Mouse (Mus musculus): ENCODE data around the gene Rfx5. TPM values are rescaled to one million over a fixed set of nuclear protein-coding genes. Genes with fewer than 3 reads are reported as not detected.
"Not testable (repeated sequence)": the region's sequence is repeated elsewhere in the genome, so short reads cannot be mapped to it uniquely, and the experiment has no call there.

Rfx5 gene
- polyA plus RNA-seq, 1 experiment, result 0.45 TPM

- H3K4me3 ChIP-seq (replicated peaks); H3K27me3 ChIP-seq (replicated peaks); H3K9me3 ChIP-seq: not testable (repeated sequence)
- peaks cover 21% of the 10 kb centered on the region for H3K4me1 ChIP-seq
- peaks cover 11% of the 10 kb centered on the region for H3K36me3 ChIP-seq (replicated peaks; ENCODE audit: low read length)
Observed at GRCm38 (mm10) chr3:94942211-94942967, 11.5 kb upstream of the Rfx5 start.

DNA sequence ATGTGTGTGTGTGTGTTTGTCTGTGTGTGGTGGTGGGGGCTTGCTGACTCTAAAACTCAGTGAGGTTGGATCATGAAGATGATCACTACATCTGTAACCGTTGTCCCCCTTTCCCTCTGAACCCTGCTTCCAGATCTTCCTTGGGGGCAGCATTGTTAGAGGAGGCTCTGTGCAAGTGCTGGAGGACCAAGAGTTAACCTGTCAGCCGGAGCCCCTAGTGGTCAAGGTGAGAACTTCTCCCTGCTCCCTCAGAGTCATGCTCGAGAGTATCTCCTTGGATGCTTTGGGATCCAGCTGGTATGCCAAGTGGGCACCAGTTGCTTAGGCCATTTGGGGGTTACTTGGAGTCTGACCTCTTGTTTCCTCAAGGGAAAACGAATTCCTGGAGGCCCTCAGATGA is 10.2 kb upstream of the Rfx5 start:
- H3K27me3 ChIP-seq (replicated peaks); H3K4me3 ChIP-seq (replicated peaks); H3K9me3 ChIP-seq; H3K36me3 ChIP-seq (replicated peaks; ENCODE audit: low read length): not testable (repeated sequence)
- H3K4me1 ChIP-seq, result peaks cover 25% of the 10 kb centered on the region

GRCm38 (mm10) chr3:94948066-94948614 is 5.7 kb upstream of the Rfx5 start:
- H3K4me3 ChIP-seq (replicated peaks), result no peak overlapping the region
- H3K36me3 ChIP-seq (replicated peaks; ENCODE audit: low read length), result no peaks in the 10 kb centered on the region
- H3K4me1 ChIP-seq, result peaks cover 45% of the 10 kb centered on the region
- no peaks in the 10 kb centered on the region for H3K27me3 ChIP-seq (replicated peaks)
- TF ChIP-seq FLI1 (IDR thresholded peaks at IDR 0.05; ENCODE audit: low read length) (no peak), GATA1 (IDR thresholded peaks at IDR 0.05; ENCODE audit: borderline replicate concordance, low read length) (no peak)
- 0 out of 2 replicates have a peak, but pooled peaks cover 3% of the 10 kb centered on the region for H3K9me3 ChIP-seq

DNA sequence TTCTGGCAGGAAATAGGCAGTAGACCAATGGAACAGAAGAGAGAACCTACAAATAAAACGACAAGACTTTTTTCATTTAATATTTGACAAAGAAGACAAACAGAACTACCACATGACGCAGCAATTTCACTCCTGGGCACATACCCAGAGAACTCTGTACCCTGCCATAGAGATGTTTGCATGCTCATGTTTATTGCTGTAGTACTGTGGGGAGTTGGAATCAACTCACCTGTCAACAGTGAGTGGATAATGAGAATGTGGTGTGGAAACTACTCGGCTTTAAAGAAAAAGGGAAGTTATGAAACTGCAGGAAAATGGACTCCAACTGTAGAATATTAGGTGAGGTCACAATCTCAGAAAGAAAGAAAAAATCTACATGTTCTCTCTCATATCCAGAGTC is 4.2 kb upstream of the Rfx5 start:
- Histone ChIP-seq H3K4me3 (replicated peaks) (peak overlapping the region; percentile 11), H3K27me3 (replicated peaks) (no peaks in the 10 kb centered on the region), H3K36me3 (replicated peaks; ENCODE audit: low read length) (no peaks in the 10 kb centered on the region), H3K9me3 (0 out of 2 replicates have a peak, but pooled peaks cover 3% of the 10 kb centered on the region), H3K4me1 (peaks cover 37% of the 10 kb centered on the region)
- TF ChIP-seq FLI1 (IDR thresholded peaks at IDR 0.05; ENCODE audit: low read length), result no peak
- no peak for TF ChIP-seq GATA1 (IDR thresholded peaks at IDR 0.05; ENCODE audit: borderline replicate concordance, low read length)

DNA sequence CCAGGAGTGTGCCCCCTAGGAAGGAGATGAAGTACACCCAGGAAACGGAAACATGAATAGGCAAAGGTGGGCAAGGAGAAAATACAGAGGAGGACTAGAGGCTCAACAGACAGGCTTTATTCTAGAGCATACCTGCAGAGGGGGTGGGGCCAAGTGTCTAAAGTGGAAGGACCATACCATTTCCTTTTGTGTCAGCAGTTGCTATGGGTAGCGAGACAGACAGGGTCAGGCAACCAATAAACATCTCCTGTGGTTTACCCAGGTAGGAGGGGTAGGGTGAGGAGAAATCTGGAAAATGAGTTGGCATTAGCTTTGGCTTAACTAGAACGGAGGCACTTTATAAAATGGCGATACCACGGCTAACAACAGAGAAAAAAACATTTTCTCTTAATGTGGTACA is 1.1 kb upstream of the Rfx5 start:
- Histone ChIP-seq H3K4me3 (replicated peaks) (no peak overlapping the region), H3K4me1 (peaks cover 36% of the 10 kb centered on the region)

DNA sequence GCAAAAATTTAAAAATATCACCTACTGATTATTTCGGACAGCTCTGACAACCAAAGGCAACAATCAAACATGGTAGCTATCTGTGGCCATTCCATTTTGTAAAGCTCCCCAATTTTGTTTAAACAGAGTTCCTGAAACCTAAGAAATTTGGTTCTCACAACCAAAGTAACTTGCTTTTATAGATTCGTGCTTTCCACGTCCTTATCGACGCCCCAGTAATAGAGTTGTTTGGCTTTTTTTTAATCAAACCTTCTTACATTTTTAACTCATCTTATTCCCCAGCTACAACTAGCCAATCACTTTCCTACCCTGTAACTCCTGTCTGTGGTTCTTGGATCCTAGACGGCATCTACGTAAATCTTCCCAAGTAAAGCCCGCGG is 501 bp upstream of the Rfx5 start:
- Histone ChIP-seq H3K27me3 (replicated peaks) (no peaks in the 10 kb centered on the region), H3K9me3 (0 out of 2 replicates have a peak, but pooled peaks cover 3% of the 10 kb centered on the region), H3K4me3 (replicated peaks) (peak overlapping the region; percentile 95), H3K36me3 (replicated peaks; ENCODE audit: low read length) (peaks cover 33% of the 10 kb centered on the region), H3K4me1 (peaks cover 40% of the 10 kb centered on the region)
- no peak for TF ChIP-seq FLI1 (IDR thresholded peaks at IDR 0.05; ENCODE audit: low read length)
- no peak for TF ChIP-seq GATA1 (IDR thresholded peaks at IDR 0.05; ENCODE audit: borderline replicate concordance, low read length)

More for the DNA sequence above, 1.1 kb upstream of the Rfx5 start:
- TF ChIP-seq FLI1 (IDR thresholded peaks at IDR 0.05; ENCODE audit: low read length) (no peak), GATA1 (IDR thresholded peaks at IDR 0.05; ENCODE audit: borderline replicate concordance, low read length) (no peak)
- Histone ChIP-seq H3K36me3 (replicated peaks; ENCODE audit: low read length) (peaks cover 27% of the 10 kb centered on the region), H3K27me3 (replicated peaks) (no peaks in the 10 kb centered on the region), H3K9me3 (0 out of 2 replicates have a peak, but pooled peaks cover 3% of the 10 kb centered on the region)

- Histone ChIP-seq H3K27me3 (replicated peaks) (no peaks in the 10 kb centered on the region), H3K4me3 (replicated peaks) (no peak overlapping the region), H3K9me3 (no peaks in the 10 kb centered on the region), H3K4me1 (peaks cover 27% of the 10 kb centered on the region), H3K36me3 (replicated peaks; ENCODE audit: low read length) (peaks cover 45% of the 10 kb centered on the region)
- TF ChIP-seq FLI1 (IDR thresholded peaks at IDR 0.05; ENCODE audit: low read length) (no peak), GATA1 (IDR thresholded peaks at IDR 0.05; ENCODE audit: borderline replicate concordance, low read length) (no peak)
Observed at GRCm38 (mm10) chr3:94958295-94958694, 4.4 kb downstream of the Rfx5 start.

DNA sequence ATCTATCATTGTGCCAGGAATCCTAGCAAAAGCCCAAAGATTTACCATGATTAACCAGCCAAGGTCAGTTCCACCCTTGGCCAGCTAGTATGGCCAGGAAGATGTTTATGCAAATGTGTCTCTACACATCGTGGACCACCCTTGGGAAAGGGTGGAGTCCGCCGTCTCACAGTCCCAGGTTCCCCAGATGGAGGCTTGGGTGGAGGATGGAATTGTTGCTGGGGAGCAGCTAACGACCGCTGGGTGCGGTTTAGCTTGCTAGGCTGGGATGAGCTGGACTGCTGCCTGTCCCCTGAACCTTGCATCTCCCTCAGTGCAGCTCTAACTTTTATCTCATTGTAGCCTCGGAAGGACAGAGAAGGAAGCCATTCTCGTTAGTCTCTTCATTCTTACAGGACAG is 6.0 kb downstream of the Rfx5 start:
- Histone ChIP-seq H3K36me3 (replicated peaks; ENCODE audit: low read length) (peaks cover 45% of the 10 kb centered on the region), H3K4me3 (replicated peaks) (no peak overlapping the region), H3K9me3 (no peaks in the 10 kb centered on the region), H3K4me1 (peaks cover 24% of the 10 kb centered on the region), H3K27me3 (replicated peaks) (no peaks in the 10 kb centered on the region)
- TF ChIP-seq GATA1 (IDR thresholded peaks at IDR 0.05; ENCODE audit: borderline replicate concordance, low read length), result no peak

DNA sequence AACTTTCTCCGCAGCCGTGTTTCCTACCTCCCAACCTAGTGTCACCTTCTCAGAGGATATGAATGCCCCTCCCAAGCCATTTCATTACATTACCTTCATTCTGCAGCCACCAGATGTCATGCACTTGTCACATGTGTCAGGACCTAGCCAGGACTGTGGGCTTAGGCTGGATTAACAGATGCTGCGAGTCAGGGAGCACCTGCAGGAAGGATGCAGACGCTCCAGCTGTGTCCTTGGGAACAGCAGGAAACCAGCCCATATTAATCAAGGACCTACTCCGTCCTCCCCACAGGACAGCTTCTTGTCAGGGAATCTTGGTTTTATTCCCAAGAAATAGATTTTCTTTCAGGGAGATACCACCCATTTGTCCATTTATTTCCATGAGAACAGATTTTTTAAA is 6.4 kb downstream of the Rfx5 start:
- no peak overlapping the region for H3K4me3 ChIP-seq (replicated peaks)
- TF ChIP-seq GATA1 (IDR thresholded peaks at IDR 0.05; ENCODE audit: borderline replicate concordance, low read length), result no peak
- TF ChIP-seq FLI1 (IDR thresholded peaks at IDR 0.05; ENCODE audit: low read length), result no peak
- peaks cover 19% of the 10 kb centered on the region for H3K4me1 ChIP-seq
- H3K9me3 ChIP-seq, result no peaks in the 10 kb centered on the region
- H3K27me3 ChIP-seq (replicated peaks), result no peaks in the 10 kb centered on the region
- peaks cover 43% of the 10 kb centered on the region for H3K36me3 ChIP-seq (replicated peaks; ENCODE audit: low read length)

DNA sequence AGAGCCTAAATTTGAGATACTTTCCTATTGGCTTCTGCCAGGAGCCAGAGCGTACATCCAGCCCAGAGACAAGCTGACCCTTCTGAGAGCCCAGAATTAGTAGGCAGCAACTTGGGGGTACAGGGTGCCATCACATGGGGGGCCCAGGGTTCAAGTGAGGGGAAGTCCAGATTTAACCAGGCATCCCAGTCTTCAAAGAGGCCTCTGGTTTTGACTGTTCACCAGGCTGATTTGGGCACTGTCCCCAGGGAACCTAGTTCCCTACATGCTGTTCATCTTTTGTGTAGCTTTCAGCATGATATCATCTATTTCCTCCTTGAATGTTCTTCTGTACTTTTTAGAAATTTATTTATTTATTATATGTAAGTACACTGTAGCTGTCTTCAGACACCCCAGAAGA is 11.1 kb downstream of the Rfx5 start:
- H3K4me3 ChIP-seq (replicated peaks), result no peak overlapping the region
- peaks cover 3% of the 10 kb centered on the region for H3K27me3 ChIP-seq (replicated peaks)
- no peaks in the 10 kb centered on the region for H3K9me3 ChIP-seq
- peaks cover 7% of the 10 kb centered on the region; the same call in 1 of the 2 replicates for H3K4me1 ChIP-seq
- no peaks in the 10 kb centered on the region for H3K36me3 ChIP-seq (replicated peaks; ENCODE audit: low read length)
- TF ChIP-seq FLI1 (IDR thresholded peaks at IDR 0.05; ENCODE audit: low read length), result no peak
- no peak for TF ChIP-seq GATA1 (IDR thresholded peaks at IDR 0.05; ENCODE audit: borderline replicate concordance, low read length)

Data from megakaryocyte, embryonic 14.5 days (primary cell).